Mouse (Mus musculus) embryonic facial prominence, embryonic 12.5 days (tissue): ENCODE measurements around the gene Cilp. TPM values are rescaled to one million over a fixed set of nuclear protein-coding genes. Genes with fewer than 3 reads are reported as not detected.
"Not testable (repeated sequence)": the region's sequence is repeated elsewhere in the genome, so short reads cannot be mapped to it uniquely, and the experiment has no call there.

ENCODE experiments used
- ATAC-seq: fragments of 200-750 bp; cut with Nextera tagmentation; 2 replicates; pipeline ENCODE4 v1.8.0; 2017; ENCODE audit not compliant: insufficient number of reproducible peaks, insufficient read depth, low FRiP score, low TSS enrichment
- H3K27ac ChIP-seq: fragments of 300-500 bp; sonication (generic); 2 replicates; pipeline ENCODE4 v1.5.1; 2016; ENCODE audit warnings: mild to moderate bottlenecking
- H3K27me3 ChIP-seq: fragments of 300-500 bp; sonication (generic); 2 replicates; pipeline ENCODE4 v1.6.1; 2016; ENCODE audit warnings: mild to moderate bottlenecking, moderate library complexity
- H3K36me3 ChIP-seq: fragments of 300-500 bp; sonication (generic); 2 replicates; pipeline ENCODE4 v1.6.1; 2016; ENCODE audit warnings: mild to moderate bottlenecking
- H3K4me1 ChIP-seq: fragments of 300-500 bp; sonication (generic); 2 replicates; pipeline ENCODE4 v1.6.1; 2016
- H3K4me2 ChIP-seq: fragments of 300-500 bp; sonication (generic); replicated peaks from 2 replicates; pipeline ENCODE4 v1.6.1; 2016; ENCODE audit warnings: mild to moderate bottlenecking, moderate library complexity
- H3K4me3 ChIP-seq: fragments of 300-500 bp; sonication (generic); 2 replicates; pipeline ENCODE4 v1.5.1; 2016; ENCODE audit warnings: mild to moderate bottlenecking
- H3K9ac ChIP-seq: fragments of 300-500 bp; sonication (generic); 2 replicates; pipeline ENCODE4 v1.6.1; 2016; ENCODE audit warnings: mild to moderate bottlenecking, moderate library complexity
- H3K9me3 ChIP-seq: fragments of 300-500 bp; sonication (generic); 2 replicates; pipeline ENCODE4 v1.6.1; 2016; ENCODE audit warnings: mild to moderate bottlenecking, moderate library complexity
- WGBS: fragments of 180-500 bp; shearing (Covaris S2); methylation state at CpG from one replicate; pipeline ENCODE4 v1.1.7; 2016; 5-methylcytosine and 5-hydroxymethylcytosine counted together
- polyA plus RNA-seq: library from polyadenylated mRNA; unstranded; fragments of >200 nt; fragmentation: Nextera tagmentation; extraction: Ambion mirVana; gene quantifications from 2 replicates; pipeline ENCODE4 v1.2.1, GENCODE M21; 2016

The Cilp gene
- polyA plus RNA-seq, 1 experiment from 2014 or later, result 0.99 TPM

- H3K9ac ChIP-seq, result no peak overlapping the region
- no peaks in the 10 kb centered on the region for H3K4me1 ChIP-seq
- no peak overlapping the region for H3K4me3 ChIP-seq
- H3K27me3 ChIP-seq, result no peaks in the 10 kb centered on the region
- no peak overlapping the region for H3K4me2 ChIP-seq
- no peak for ATAC-seq
- no peaks in the 10 kb centered on the region for H3K9me3 ChIP-seq
- no peaks in the 10 kb centered on the region for H3K36me3 ChIP-seq
- WGBS, result 72% methylated on average over 3 of the region's 3 CpGs
- no peak overlapping the region for H3K27ac ChIP-seq
These were observed 13.0 kb upstream of the Cilp start for GRCm38 (mm10) chr9:65252026-65252425.

DNA sequence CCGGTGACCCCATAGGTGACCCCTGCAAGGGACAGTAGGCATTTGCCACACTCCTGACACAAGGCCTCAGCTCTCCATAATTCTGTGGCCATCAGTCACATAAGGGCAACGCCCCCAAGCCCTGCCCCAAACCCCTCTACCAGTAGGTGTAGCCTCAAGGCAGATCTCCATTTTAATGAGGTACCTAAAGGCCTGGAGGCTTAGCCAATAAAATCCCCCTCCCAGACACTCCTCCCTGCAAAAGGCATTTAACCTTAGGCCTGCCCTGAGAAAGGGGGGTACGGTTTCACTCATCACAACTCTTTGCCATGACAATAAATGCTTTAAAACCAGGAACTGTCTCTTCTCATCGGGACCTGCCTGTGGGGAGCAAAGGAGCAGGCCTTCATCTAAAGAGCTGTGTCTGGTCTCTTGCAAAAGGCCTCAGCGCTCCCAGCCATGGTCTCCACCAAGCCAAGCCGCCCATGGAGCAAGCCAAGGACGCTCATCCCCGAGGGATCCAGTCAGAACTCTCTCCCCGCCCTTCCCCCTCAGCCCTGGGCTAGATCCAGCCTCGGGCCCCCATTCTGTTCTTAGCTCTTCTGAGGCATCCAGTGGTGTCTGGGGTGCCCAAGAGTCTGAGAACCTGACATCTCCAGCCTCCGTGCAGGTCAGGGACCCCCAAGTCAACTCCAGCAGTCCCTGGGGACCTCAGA, 8.9 kb upstream of the Cilp start:
- H3K4me1 ChIP-seq, result peaks cover 5% of the 10 kb centered on the region; the same call in 1 of the 2 replicates
- no peak for ATAC-seq
- 69% methylated on average over 11 of the region's 11 CpGs for WGBS
- H3K9ac ChIP-seq, result no peak overlapping the region
- no peak overlapping the region for H3K27ac ChIP-seq
- H3K9me3 ChIP-seq, result no peaks in the 10 kb centered on the region
- no peaks in the 10 kb centered on the region for H3K36me3 ChIP-seq
- H3K27me3 ChIP-seq, result no peaks in the 10 kb centered on the region
- no peak overlapping the region for H3K4me3 ChIP-seq
- no peak overlapping the region for H3K4me2 ChIP-seq

GRCm38 (mm10) chr9:65257218-65257910, 7.6 kb upstream of the Cilp start:
- WGBS, result 74% methylated on average over 8 of the region's 9 CpGs
- ATAC-seq, result no peak

GRCm38 (mm10) chr9:65259366-65259765, 5.6 kb upstream of the Cilp start:
- Histone ChIP-seq H3K4me1 (peaks cover 5% of the 10 kb centered on the region; the same call in 1 of the 2 replicates), H3K9ac (no peak overlapping the region), H3K9me3 (no peaks in the 10 kb centered on the region), H3K27ac (no peak overlapping the region), H3K27me3 (no peaks in the 10 kb centered on the region), H3K36me3 (no peaks in the 10 kb centered on the region), H3K4me2 (no peak overlapping the region), H3K4me3 (no peak overlapping the region)
- ATAC-seq, result no peak
- 67% methylated on average over 7 of the region's 7 CpGs for WGBS

More at GRCm38 (mm10) chr9:65257218-65257910, 7.6 kb upstream of the Cilp start:
- no peak overlapping the region for H3K4me3 ChIP-seq
- no peak overlapping the region for H3K9ac ChIP-seq
- no peak overlapping the region for H3K4me2 ChIP-seq
- H3K36me3 ChIP-seq, result no peaks in the 10 kb centered on the region
- no peak overlapping the region for H3K27ac ChIP-seq
- no peaks in the 10 kb centered on the region for H3K9me3 ChIP-seq
- H3K27me3 ChIP-seq, result no peaks in the 10 kb centered on the region
- peaks cover 5% of the 10 kb centered on the region; the same call in 1 of the 2 replicates for H3K4me1 ChIP-seq

GRCm38 (mm10) chr9:65261591-65262230, 3.3 kb upstream of the Cilp start:
- ATAC-seq, result no peak
- no peak overlapping the region for H3K27ac ChIP-seq
- no peak overlapping the region for H3K9ac ChIP-seq
- 94% methylated on average over 2 of the region's 2 CpGs for WGBS
- H3K4me3 ChIP-seq, result no peak overlapping the region
- no peaks in the 10 kb centered on the region for H3K27me3 ChIP-seq
- peaks cover 5% of the 10 kb centered on the region; the same call in 1 of the 2 replicates for H3K4me1 ChIP-seq
- H3K36me3 ChIP-seq, result no peaks in the 10 kb centered on the region
- H3K4me2 ChIP-seq, result no peak overlapping the region
- no peaks in the 10 kb centered on the region for H3K9me3 ChIP-seq

DNA sequence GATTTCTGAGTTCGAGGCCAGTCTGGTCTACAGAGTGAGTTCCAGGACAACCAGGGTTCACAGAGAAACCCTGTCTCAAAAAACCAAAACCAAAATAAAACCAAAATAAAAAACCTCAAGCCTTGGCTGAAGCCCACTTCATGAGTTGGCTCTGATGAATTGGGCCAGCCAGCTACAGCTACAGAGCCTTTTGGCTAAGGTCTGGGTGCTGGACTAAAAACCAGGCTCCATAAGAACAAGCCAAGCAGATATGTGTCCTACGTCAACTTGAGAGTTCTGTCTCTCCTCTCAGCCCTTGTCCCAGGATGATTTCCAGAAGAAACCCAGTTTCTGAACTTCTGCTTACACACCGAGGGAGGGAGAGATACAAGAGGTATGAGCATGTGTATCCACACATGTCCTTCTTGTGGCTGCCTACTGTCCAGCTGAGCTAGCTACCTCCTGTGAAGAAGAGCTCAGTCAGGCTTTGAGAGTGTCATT, 2.3 kb upstream of the Cilp start:
- Histone ChIP-seq H3K9ac (no peak overlapping the region), H3K4me2 (no peak overlapping the region), H3K27me3 (no peaks in the 10 kb centered on the region), H3K4me3 (no peak overlapping the region), H3K4me1 (peaks cover 8% of the 10 kb centered on the region; the same call in 1 of the 2 replicates), H3K36me3 (no peaks in the 10 kb centered on the region), H3K27ac (no peak overlapping the region), H3K9me3 (no peaks in the 10 kb centered on the region)
- 87% methylated on average over 3 of the region's 3 CpGs for WGBS
- no peak for ATAC-seq

GRCm38 (mm10) chr9:65267742-65268515, 2.9 kb downstream of the Cilp start:
- Histone ChIP-seq H3K9me3 (no peaks in the 10 kb centered on the region), H3K9ac (0 out of 2 replicates have a peak overlapping the region, but pooled peaks have one; percentile 6), H3K4me1 (peaks cover 9% of the 10 kb centered on the region; the same call in 1 of the 2 replicates), H3K36me3 (no peaks in the 10 kb centered on the region), H3K4me2 (no peak overlapping the region), H3K27me3 (no peaks in the 10 kb centered on the region), H3K27ac (peak overlapping the region; percentile 51), H3K4me3 (no peak overlapping the region)
- peak; percentile 77; the same call in 1 of the 2 replicates for ATAC-seq
- 36% methylated on average over 7 of the region's 7 CpGs for WGBS

GRCm38 (mm10) chr9:65273048-65273809, 8.2 kb downstream of the Cilp start:
- Histone ChIP-seq H3K27ac (no peak overlapping the region), H3K9me3 (no peaks in the 10 kb centered on the region), H3K27me3 (no peaks in the 10 kb centered on the region), H3K4me2 (no peak overlapping the region), H3K4me3 (no peak overlapping the region), H3K9ac (no peak overlapping the region), H3K4me1 (peaks cover under 1% of the 10 kb centered on the region; the same call in 1 of the 2 replicates), H3K36me3 (no peaks in the 10 kb centered on the region)
- no peak for ATAC-seq
- WGBS, result 87% methylated on average over 13 of the region's 13 CpGs

DNA sequence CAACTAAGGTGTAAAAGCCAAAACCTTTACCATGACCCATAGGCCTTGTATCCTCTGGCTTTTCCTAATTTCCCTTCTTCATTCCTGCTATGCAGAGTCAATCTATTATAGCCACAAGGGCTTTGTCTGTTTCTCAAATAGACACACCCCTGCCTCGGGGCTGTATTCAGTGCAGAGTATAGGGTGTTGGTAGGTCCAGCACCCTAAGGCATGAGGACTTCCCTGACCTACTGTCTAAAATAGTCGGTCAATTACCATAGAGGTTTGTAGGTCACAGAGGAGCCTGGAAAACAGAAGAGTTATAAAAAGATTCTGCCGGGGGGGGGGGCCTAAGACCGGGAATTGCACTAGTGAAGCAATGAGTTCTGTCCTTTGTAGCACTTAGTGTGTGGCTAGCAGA, 8.9 kb downstream of the Cilp start:
- Histone ChIP-seq H3K9me3 (no peaks in the 10 kb centered on the region), H3K36me3 (no peaks in the 10 kb centered on the region), H3K9ac (no peak overlapping the region), H3K27ac (no peak overlapping the region), H3K27me3 (no peaks in the 10 kb centered on the region), H3K4me2 (no peak overlapping the region), H3K4me1 (no peaks in the 10 kb centered on the region), H3K4me3 (no peak overlapping the region)
- no peak for ATAC-seq
- WGBS, result 65% methylated on average over 4 of the region's 4 CpGs

GRCm38 (mm10) chr9:65274851-65275250, 9.9 kb downstream of the Cilp start:
- 83% methylated on average over 3 of the region's 3 CpGs for WGBS
- not testable (repeated sequence) for H3K4me1 ChIP-seq, H3K36me3 ChIP-seq, H3K9ac ChIP-seq, H3K4me3 ChIP-seq, ATAC-seq, H3K27me3 ChIP-seq, H3K27ac ChIP-seq, H3K9me3 ChIP-seq, H3K4me2 ChIP-seq
